ENCODE assay signal across 34 mouse cellular contexts in the genomic region with DNA sequence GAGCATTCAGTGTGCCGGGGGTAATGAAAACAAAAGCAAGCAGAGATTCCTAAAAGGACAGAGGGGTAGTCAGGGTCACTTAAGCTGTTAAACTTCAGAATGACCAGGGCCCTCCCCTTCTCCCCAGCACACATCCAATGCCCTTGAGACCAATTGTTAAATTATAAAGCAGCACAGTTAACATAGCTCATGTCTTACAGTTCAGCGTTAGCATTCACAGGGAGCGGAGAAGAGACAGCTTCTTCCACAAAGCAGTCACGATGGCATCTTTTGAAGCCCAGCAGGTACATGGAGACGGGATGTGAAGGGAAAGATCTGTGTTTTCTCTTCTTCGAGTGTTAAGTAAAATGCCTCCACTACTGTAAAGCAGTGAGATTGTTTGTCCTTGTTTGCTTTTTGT. TPM values are rescaled to one million over a fixed set of nuclear protein-coding genes. Genes with fewer than 3 reads are reported as not detected.
A peak's percentile ranks its signal among the peaks of the same experiment; 100 is the strongest.
DNase-seq lines count a peak whose midpoint lies in the region; ATAC-seq and TF ChIP-seq lines count a peak whose summit lies in the region.
"Had no signal": no experiment of that assay in that cellular context is flagged by ENCODE, and none has a peak within 500 bp of the region (broad histone marks: within the 10 kb centered on the region; RNA-seq: fewer than 3 reads in every experiment).

Gene Taar2 (plus strand): TSS at position 261 of the 400 bp plus-strand sequence.

- no peak for ATAC-seq in hindbrain, embryonic 13.5 days (ENCODE audit: low FRiP score)
- ATAC-seq in kidney, postnatal 0 days (replicated peaks; ENCODE audit: low FRiP score, low read depth), result no peak
- ATAC-seq: Patski had no signal

- no peak for DNase-seq in hindbrain, embryonic 10.5 days (ENCODE audit: low spot score)
- DNase-seq in kidney, postnatal 0 days (ENCODE audit: low spot score), result no peak
- DNase-seq in kidney, postnatal 36 days, result no peak
- DNase-seq in brain, adult 2 months (ENCODE audit: low read depth, low spot score), result peak; percentile 2
- peak; percentile 9 for DNase-seq in mesoderm, embryonic 11.5 days (ENCODE audit: low read depth, low spot score)
- no peak for DNase-seq in gastrocnemius, postnatal 4 days (ENCODE audit: low spot score in 2 of 2)
- no peak for DNase-seq in c-Kit-positive CD71-positive TER-119-positive erythroid progenitor cells, embryonic 14.5 days (ENCODE audit: low spot score)
- DNase-seq: adrenal gland, adult 8-10 months; cerebellum, adult 9-11 months; gastrocnemius, postnatal 36 days; kidney, adult 8-10 months; left cerebral cortex, postnatal 4 days; lung, embryonic 14.5 days; lung, postnatal 36 days; right cerebral cortex, postnatal 14 days; thymus, adult 2 months had no signal

- no peaks in the 10 kb centered on the region for H3K9me3 ChIP-seq in hindbrain, embryonic 13.5 days
- no peaks in the 10 kb centered on the region for H3K9me3 ChIP-seq in hindbrain, embryonic 10.5 days
- no peaks in the 10 kb centered on the region for H3K9me3 ChIP-seq in kidney, postnatal 0 days (replicated peaks; ENCODE audit: low read length)
- H3K9me3 ChIP-seq: forebrain, embryonic 10.5 days; limb, embryonic 15.5 days had no signal

- no peak within 1 kb of the TSS for H3K27ac ChIP-seq in hindbrain, embryonic 13.5 days
- H3K27ac ChIP-seq in hindbrain, embryonic 10.5 days, result no peak within 1 kb of the TSS
- no peak within 1 kb of the TSS for H3K27ac ChIP-seq in kidney, postnatal 0 days
- H3K27ac ChIP-seq: forebrain, embryonic 10.5 days; limb, embryonic 15.5 days; liver, embryonic 14.5 days; stomach, postnatal 0 days had no signal

- TF ChIP-seq CTCF in kidney, postnatal 0 days (IDR thresholded peaks at IDR 0.05; ENCODE audit: low read depth), result no peak

- no peak within 1 kb of the TSS for H3K4me3 ChIP-seq in hindbrain, embryonic 13.5 days
- H3K4me3 ChIP-seq in hindbrain, embryonic 10.5 days, result no peak within 1 kb of the TSS
- H3K4me3 ChIP-seq in kidney, postnatal 0 days (replicated peaks; ENCODE audit: low read depth, low read length), result no peak within 1 kb of the TSS
- H3K4me3 ChIP-seq: forebrain, embryonic 10.5 days; limb, embryonic 15.5 days; megakaryocyte, embryonic 14.5 days had no signal

- H3K4me2 ChIP-seq in hindbrain, embryonic 13.5 days, result peak within 1 kb of the TSS; percentile 15; the same call in 1 of the 2 replicates
- peak within 1 kb of the TSS; percentile 8; the same call in 1 of the 2 replicates for H3K4me2 ChIP-seq in kidney, postnatal 0 days (ENCODE audit: low read length)
- H3K4me2 ChIP-seq: limb, embryonic 15.5 days; lung, embryonic 14.5 days had no signal

- no peaks in the 10 kb centered on the region for H3K4me1 ChIP-seq in hindbrain, embryonic 13.5 days (replicated peaks)
- H3K4me1 ChIP-seq in hindbrain, embryonic 10.5 days (replicated peaks), result 0 out of 2 replicates have a peak, but pooled peaks cover 3% of the 10 kb centered on the region
- no peaks in the 10 kb centered on the region for H3K4me1 ChIP-seq in kidney, postnatal 0 days (replicated peaks; ENCODE audit: insufficient read depth, low read length)
- H3K4me1 ChIP-seq: limb, embryonic 15.5 days; megakaryocyte, embryonic 14.5 days had no signal

- no peak within 1 kb of the TSS for H3K9ac ChIP-seq in hindbrain, embryonic 13.5 days
- H3K9ac ChIP-seq in kidney, postnatal 0 days (ENCODE audit: low read depth, low read length), result no peak within 1 kb of the TSS
- H3K9ac ChIP-seq: limb, embryonic 15.5 days; liver, embryonic 14.5 days; lung, embryonic 14.5 days had no signal

- H3K27me3 ChIP-seq in hindbrain, embryonic 13.5 days, result no peaks in the 10 kb centered on the region
- H3K27me3 ChIP-seq in hindbrain, embryonic 10.5 days (ENCODE audit: insufficient read depth, poor library complexity, severe bottlenecking), result no peaks in the 10 kb centered on the region
- no peaks in the 10 kb centered on the region for H3K27me3 ChIP-seq in kidney, postnatal 0 days (ENCODE audit: insufficient read depth, low read length)
- H3K27me3 ChIP-seq: limb, embryonic 15.5 days; megakaryocyte, embryonic 14.5 days had no signal

- WGBS in hindbrain, embryonic 13.5 days, result 40% methylated on average over 6 of the region's 6 CpGs
- WGBS in hindbrain, embryonic 10.5 days, result 58% methylated on average over 6 of the region's 6 CpGs
- 31% methylated on average over 6 of the region's 6 CpGs for WGBS in kidney, postnatal 0 days

- no peaks in the 10 kb centered on the region for H3K36me3 ChIP-seq in hindbrain, embryonic 13.5 days
- no peaks in the 10 kb centered on the region for H3K36me3 ChIP-seq in hindbrain, embryonic 10.5 days
- no peaks in the 10 kb centered on the region for H3K36me3 ChIP-seq in kidney, postnatal 0 days (ENCODE audit: insufficient read depth, low read length)
- H3K36me3 ChIP-seq: forebrain, embryonic 10.5 days; limb, embryonic 15.5 days had no signal

RNA-seq across cellular contexts. Expression of gene Taar2, which starts in this region (rescaled TPM):
- polyA plus RNA-seq in hindbrain, embryonic 13.5 days (2015; fragmentation: Nextera tagmentation; extraction: Ambion mirVana), result not detected in 2 replicates
- not detected in 2 replicates for polyA plus RNA-seq in hindbrain, embryonic 10.5 days (2016; fragmentation: Nextera tagmentation; extraction: Ambion mirVana)
- 0.31 and 0.41 TPM in 2 replicates for polyA plus RNA-seq in kidney, postnatal 0 days (2015; fragmentation: Nextera tagmentation; extraction: Ambion mirVana)
- total RNA-seq in gastrocnemius, postnatal 4 days (2021), result not detected
- total RNA-seq: adrenal gland, adult 8-10 months; common myeloid progenitor, adult 5-6 weeks; ES-E14; gastrocnemius, adult 18-20 months; gastrocnemius, postnatal 36 days; heart, adult 8-10 months; heart, postnatal 25 days; layer of hippocampus, adult 18-20 months; layer of hippocampus, postnatal 14 days; left cerebral cortex, adult 8-10 months; left cerebral cortex, postnatal 4 days had no signal
- polyA plus RNA-seq: embryonic facial prominence, embryonic 11.5 days; forebrain, embryonic 10.5 days; heart, embryonic 14.5 days; limb, embryonic 15.5 days; liver, embryonic 14.5 days; lung, embryonic 14.5 days; Patski; stomach, postnatal 0 days; thymus, adult 2 months; urinary bladder, adult 2 months had no signal

Comparison
In these comparisons a context has a peak if more than half of its experiments do, and no peak if none do; other contexts are left out.
1. DNase-seq: peak in brain, adult 2 months (single experiment) and mesoderm, embryonic 11.5 days (single experiment); none in hindbrain, embryonic 10.5 days (single experiment), kidney, postnatal 0 days (single experiment), kidney, postnatal 36 days (0 of 2), gastrocnemius, postnatal 4 days (0 of 2) and c-Kit-positive CD71-positive TER-119-positive erythroid progenitor cells, embryonic 14.5 days (single experiment).